In genomic region chr17:28040620-28041019, GRCm38 (mm10) we compare ENCODE assay signal across 8 mouse cellular contexts. TPM values are rescaled to one million over a fixed set of nuclear protein-coding genes. Genes with fewer than 3 reads are reported as not detected.
DNase-seq lines count a peak whose midpoint lies in the region; ATAC-seq lines count a peak whose summit lies in the region.

No protein-coding gene starts in this region.

- H3K4me2 ChIP-seq in kidney, embryonic 14.5 days (replicated peaks; ENCODE audit: low read depth, low read length), result no peak overlapping the region
- peak overlapping the region; percentile 69 for H3K4me2 ChIP-seq in hindbrain, embryonic 13.5 days

- no peak overlapping the region for H3K27ac ChIP-seq in kidney, embryonic 14.5 days (ENCODE audit: low read depth, low read length)
- H3K27ac ChIP-seq in hindbrain, embryonic 13.5 days, result peak overlapping the region; percentile 93

- no peak overlapping the region for H3K4me3 ChIP-seq in kidney, embryonic 14.5 days (ENCODE audit: low read length)
- peak overlapping the region; percentile 46 for H3K4me3 ChIP-seq in hindbrain, embryonic 13.5 days

- ATAC-seq in kidney, embryonic 14.5 days (ENCODE audit: low FRiP score, low TSS enrichment), result peak; percentile 50; the same call in 1 of the 2 replicates
- ATAC-seq in hindbrain, embryonic 13.5 days (ENCODE audit: low FRiP score), result peak; percentile 52
- ATAC-seq in erythroid progenitor cell, adult 5-6 weeks (replicated peaks; ENCODE audit: low FRiP score, poor library complexity, severe bottlenecking), result no peak

- WGBS in kidney, embryonic 14.5 days, result 34% methylated on average over 16 of the region's 16 CpGs
- 11% methylated on average over 16 of the region's 16 CpGs for WGBS in hindbrain, embryonic 13.5 days

- peaks cover 9% of the 10 kb centered on the region; the same call in 1 of the 2 replicates for H3K36me3 ChIP-seq in kidney, embryonic 14.5 days (ENCODE audit: control insufficient read depth, insufficient read depth, low read length)
- H3K36me3 ChIP-seq in hindbrain, embryonic 13.5 days, result peaks cover 17% of the 10 kb centered on the region

- H3K27me3 ChIP-seq in kidney, embryonic 14.5 days (ENCODE audit: control insufficient read depth, insufficient read depth, low read length), result no peaks in the 10 kb centered on the region
- no peaks in the 10 kb centered on the region for H3K27me3 ChIP-seq in hindbrain, embryonic 13.5 days

- peak overlapping the region; percentile 8; the same call in 1 of the 2 replicates for H3K9ac ChIP-seq in kidney, embryonic 14.5 days (ENCODE audit: low read depth, low read length)
- H3K9ac ChIP-seq in hindbrain, embryonic 13.5 days, result peak overlapping the region; percentile 81

- no peak for DNase-seq in kidney, adult 11 months
- peak; percentile 77 for DNase-seq in embryo, embryonic 11 days
- DNase-seq in neural tube, embryonic 10.5 days (ENCODE audit: extremely low spot score, low spot score), result peak; percentile 40
- DNase-seq in yolk sac, embryonic 10.5 days (ENCODE audit: low spot score), result no peak
- DNase-seq in cerebellum, postnatal 14 days, result no peak

- H3K4me1 ChIP-seq in kidney, embryonic 14.5 days (ENCODE audit: control insufficient read depth, insufficient read depth, low read length), result 0 out of 2 replicates have a peak, but pooled peaks cover 3% of the 10 kb centered on the region
- H3K4me1 ChIP-seq in hindbrain, embryonic 13.5 days (replicated peaks), result peaks cover 83% of the 10 kb centered on the region

- no peaks in the 10 kb centered on the region for H3K9me3 ChIP-seq in kidney, embryonic 14.5 days (ENCODE audit: control insufficient read depth, low read length)
- H3K9me3 ChIP-seq in hindbrain, embryonic 13.5 days, result no peaks in the 10 kb centered on the region

RNA-seq across cellular contexts. Expression of gene Tcp11, which starts 39.8 kb away (rescaled TPM):
- 4.9 and 5.8 TPM in 2 replicates for polyA plus RNA-seq in kidney, embryonic 14.5 days (2014; fragmentation: Nextera tagmentation; extraction: Ambion mirVana)
- polyA plus RNA-seq in hindbrain, embryonic 13.5 days (2015; fragmentation: Nextera tagmentation; extraction: Ambion mirVana), result 1.4 and 1.7 TPM in 2 replicates
- not detected in 2 replicates for total RNA-seq in erythroid progenitor cell, adult 5-6 weeks (2015; ENCODE audit: low replicate concordance)
- not detected in 2 replicates for total RNA-seq in erythroid progenitor cell, adult 5-6 weeks (2017; ENCODE audit: low replicate concordance)

Comparison
In these comparisons a context has a peak if more than half of its experiments do, and no peak if none do; other contexts are left out.
1. DNase-seq: peak in embryo, embryonic 11 days (single experiment) and neural tube, embryonic 10.5 days (single experiment); none in kidney, adult 11 months (single experiment), yolk sac, embryonic 10.5 days (single experiment) and cerebellum, postnatal 14 days (0 of 2).